Mouse (Mus musculus): Measurements from ENCODE around the gene Hoxc11. TPM values are rescaled to one million over a fixed set of nuclear protein-coding genes. Genes with fewer than 3 reads are reported as not detected.

Hoxc11 gene
- total RNA-seq, 2 experiments from 2014 or later = not detected

GRCm38 (mm10) chr15:103001370-103001769 lies 47.1 kb downstream of the Hoxc11 start:
- intact Hi-C loops (cut with DNase I) = no loop called here
- DNase-seq = no peak

GRCm38 (mm10) chr15:103002156-103002555 lies 47.9 kb downstream of the Hoxc11 start:
- intact Hi-C loops (cut with DNase I) = no loop called here
- no peak for DNase-seq

GRCm38 (mm10) chr15:103002821-103003448 lies 48.7 kb downstream of the Hoxc11 start:
- intact Hi-C loops (cut with DNase I) = no loop called here
- no peak for DNase-seq

GRCm38 (mm10) chr15:103005308-103005707 lies 51.1 kb downstream of the Hoxc11 start:
- DNase-seq = no peak
- intact Hi-C loops (cut with DNase I) = no loop called here

- intact Hi-C loops (cut with DNase I) = no loop called here
- DNase-seq = no peak
These were observed 51.6 kb downstream of the Hoxc11 start for GRCm38 (mm10) chr15:103005797-103006196.

- DNase-seq = no peak
- intact Hi-C loops (cut with DNase I) = no loop called here
These were observed 52.1 kb downstream of the Hoxc11 start for GRCm38 (mm10) chr15:103006326-103006725.

Small RNAs within 50 kb of the gene (microRNA-seq; reads per million reads assigned to microRNA genes)
- 0.24 to 0.35 reads per million in 2 experiments for gene Mir196a-2

Other genes starting within 250 kb of the Hoxc11 start
- 100 to 1,000 TPM in 1 of 2 experiments, 10 to 100 TPM in 1; 90.9 to 100 TPM for gene Calcoco1, start 232.2 kb upstream of the Hoxc11 start, total RNA-seq (2021)
- not detected for gene Hoxc13, start 33.3 kb upstream of the Hoxc11 start, total RNA-seq (2021)
- not detected for gene Hoxc12, start 17.7 kb upstream of the Hoxc11 start, total RNA-seq (2021)
- not detected for gene Hoxc10, start 12.4 kb downstream of the Hoxc11 start, total RNA-seq (2021)
- under 1 TPM; 0.12 to 0.15 TPM for gene Hoxc5, start 13.0 kb downstream of the Hoxc11 start, total RNA-seq (2021)
- gene Hoxc9, start 22.0 kb downstream of the Hoxc11 start, total RNA-seq (2021) = not detected
- gene Hoxc8, start 36.2 kb downstream of the Hoxc11 start, total RNA-seq (2021) = not detected
- gene Hoxc6, start 43.8 kb downstream of the Hoxc11 start, total RNA-seq (2021) = under 1 TPM in 1 of 2 experiments, not detected in 1; 0.15 TPM
- under 1 TPM in 1 of 2 experiments, not detected in 1; 0.24 TPM for gene Hoxc4, start 64.5 kb downstream of the Hoxc11 start, total RNA-seq (2021)
- gene Smug1, start 212.7 kb downstream of the Hoxc11 start, total RNA-seq (2021) = 10 to 100 TPM; 13.7 to 16.1 TPM

All from heart, postnatal 10 days (tissue).